Mouse (Mus musculus): ENCODE results near the gene Dlgap1.
A peak's percentile ranks its signal among the peaks of the same experiment; 100 is the strongest.
"Not testable (repeated sequence)": the region's sequence is repeated elsewhere in the genome, so short reads cannot be mapped to it uniquely, and the experiment has no call there.

Dlgap1 gene

GRCm38 (mm10) chr17:70550793-70551192 lies 581.9 kb downstream of the Dlgap1 start:
- no peak for DNase-seq

GRCm38 (mm10) chr17:70561547-70561946 lies 592.7 kb downstream of the Dlgap1 start:
- no peak for DNase-seq

GRCm38 (mm10) chr17:70570848-70571247 lies 602.0 kb downstream of the Dlgap1 start:
- DNase-seq = no peak

- no peak for DNase-seq
These were observed 614.2 kb downstream of the Dlgap1 start for GRCm38 (mm10) chr17:70583042-70583441.

DNA sequence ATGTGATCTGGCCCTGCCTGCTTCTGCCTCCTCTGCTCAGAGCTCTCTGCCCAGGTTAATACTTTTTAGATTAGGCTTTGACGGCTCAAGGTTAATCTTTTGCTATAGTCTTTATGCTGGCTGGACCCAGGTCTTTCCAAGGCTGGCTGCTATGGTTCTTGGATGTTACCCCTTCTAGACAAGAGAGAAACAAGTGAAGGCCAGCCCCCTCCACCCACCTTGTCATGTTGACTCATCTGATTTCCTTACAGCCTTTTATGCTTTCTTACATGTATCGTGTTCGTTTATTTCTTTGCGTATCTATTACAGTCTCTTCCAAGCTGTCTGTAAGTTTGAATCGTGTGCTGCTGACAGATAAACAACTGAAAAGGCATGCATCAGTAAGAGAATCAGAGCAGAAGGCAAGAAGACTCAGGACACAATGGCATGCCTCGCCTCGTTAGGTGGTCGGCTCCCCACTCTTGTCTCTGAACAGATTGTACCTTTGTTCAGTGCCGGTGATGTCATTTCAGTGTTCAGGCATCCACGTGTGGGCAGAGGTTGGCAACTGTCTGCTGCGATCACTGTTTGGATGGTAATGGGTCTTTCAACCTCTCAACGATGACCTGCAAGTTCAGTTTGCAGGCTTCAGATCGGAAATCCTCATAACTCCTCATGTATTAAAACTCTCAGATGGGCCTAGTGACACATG lies 618.0 kb downstream of the Dlgap1 start:
- no peak for DNase-seq

- not testable (repeated sequence) for DNase-seq
These were observed 619.2 kb downstream of the Dlgap1 start for GRCm38 (mm10) chr17:70587975-70588630.

GRCm38 (mm10) chr17:70588691-70589090 lies 619.8 kb downstream of the Dlgap1 start:
- no peak for DNase-seq

DNA sequence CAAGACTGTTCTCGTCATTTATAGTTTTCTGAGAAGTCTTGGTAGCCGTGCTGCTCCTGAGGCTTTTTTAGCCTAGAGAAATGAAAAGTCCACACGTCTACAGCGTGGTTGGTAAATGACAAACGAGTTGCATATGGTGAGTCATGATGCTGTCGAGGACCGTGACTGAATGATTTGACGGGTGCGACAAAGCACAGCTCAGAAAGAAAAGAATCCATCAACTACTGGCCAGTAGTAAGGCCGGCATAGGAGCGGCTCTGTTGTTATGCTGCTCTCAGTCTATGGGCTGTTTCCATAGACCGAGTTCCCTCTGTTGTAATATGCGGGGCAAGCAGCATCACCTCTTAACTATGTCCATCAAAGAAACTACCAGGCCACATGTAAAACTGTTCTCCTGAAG lies 620.3 kb downstream of the Dlgap1 start:
- no peak for DNase-seq

GRCm38 (mm10) chr17:70590506-70590905 lies 621.6 kb downstream of the Dlgap1 start:
- DNase-seq = no peak

DNA sequence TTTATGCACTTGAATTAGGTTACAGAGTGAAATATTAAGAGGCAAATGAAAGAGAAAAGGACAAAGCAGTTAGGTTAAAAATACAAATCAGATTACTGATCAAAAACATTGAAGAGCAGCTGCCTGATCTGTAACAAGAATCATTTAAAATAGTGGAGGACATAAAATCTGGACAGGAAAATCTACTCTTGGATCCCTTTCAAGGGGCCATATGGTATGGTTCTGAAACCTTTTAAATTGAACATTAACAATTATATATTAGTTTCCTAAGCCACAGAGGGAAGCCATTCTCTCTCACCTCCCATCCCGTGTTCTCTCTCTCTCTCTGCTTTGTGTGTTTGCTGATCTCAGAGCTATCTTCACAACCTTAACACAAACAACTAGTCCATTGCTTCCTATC lies 625.4 kb downstream of the Dlgap1 start:
- DNase-seq = no peak

- DNase-seq = no peak
These were observed 627.5 kb downstream of the Dlgap1 start for GRCm38 (mm10) chr17:70596326-70596725.

DNA sequence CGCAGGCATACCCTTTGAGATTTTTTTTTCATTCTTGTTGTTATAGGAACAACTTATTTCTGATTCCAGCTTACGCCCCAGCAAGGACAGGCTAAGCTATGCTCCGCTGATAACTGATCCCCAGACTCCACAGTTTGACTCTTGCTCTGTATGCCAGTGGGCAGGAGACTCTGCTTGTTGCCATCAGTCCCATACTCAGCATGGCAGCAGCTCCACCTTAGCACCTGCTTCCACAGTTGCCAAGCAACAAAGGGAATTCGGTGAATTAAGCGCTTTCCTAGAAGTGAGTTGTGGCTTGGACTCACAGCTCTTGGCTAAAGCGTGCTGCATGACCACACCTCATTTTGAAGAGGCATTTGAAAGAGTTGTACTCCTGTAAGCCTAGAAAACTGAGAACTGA lies 631.6 kb downstream of the Dlgap1 start:
- no peak for DNase-seq

- DNase-seq = no peak
These were observed 633.2 kb downstream of the Dlgap1 start for GRCm38 (mm10) chr17:70602051-70602450.

DNA sequence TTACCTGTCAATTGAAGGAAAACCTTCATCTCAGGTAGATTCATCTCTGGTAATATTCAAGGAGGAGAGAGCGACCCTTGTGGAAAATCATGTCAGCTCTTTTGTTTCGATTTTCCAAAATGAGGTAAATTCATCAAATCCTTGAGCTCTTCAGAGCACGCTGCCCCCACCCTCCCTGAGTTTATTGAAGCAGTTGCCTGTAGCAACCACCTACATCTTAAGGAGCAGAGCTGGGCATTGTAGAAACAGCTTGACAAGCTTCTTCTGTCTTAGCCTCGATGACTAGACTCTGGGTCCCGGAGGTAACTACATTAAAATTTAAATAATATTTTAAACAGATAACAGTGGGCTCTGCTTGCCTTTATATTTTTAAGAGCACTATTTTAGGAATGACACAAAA lies 636.8 kb downstream of the Dlgap1 start:
- DNase-seq = no peak

- no peak for DNase-seq
These were observed 643.3 kb downstream of the Dlgap1 start for GRCm38 (mm10) chr17:70612171-70612570.

GRCm38 (mm10) chr17:70613897-70614296 lies 645.0 kb downstream of the Dlgap1 start:
- no peak for DNase-seq

- no peak for DNase-seq
These were observed 645.7 kb downstream of the Dlgap1 start for GRCm38 (mm10) chr17:70614407-70615060.

DNA sequence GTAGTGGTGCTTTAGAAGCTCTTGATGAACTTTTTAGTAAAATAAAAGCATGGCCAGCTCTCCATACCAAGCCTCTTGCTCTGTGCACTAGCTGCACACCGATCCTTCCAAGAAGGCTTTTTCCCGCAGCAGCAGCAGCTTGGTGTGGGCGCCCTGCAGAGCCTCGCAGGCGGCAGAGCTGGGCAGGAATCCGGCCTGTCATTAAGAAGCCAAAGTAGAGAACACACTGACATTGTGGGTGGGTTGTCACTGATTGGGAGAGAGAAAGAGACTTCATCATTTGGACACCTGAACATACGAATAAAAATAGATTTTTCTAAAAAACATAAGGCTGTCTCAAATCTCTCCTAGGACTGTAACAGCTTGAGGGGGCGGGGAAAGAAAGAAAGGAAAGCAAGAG lies 653.6 kb downstream of the Dlgap1 start:
- DNase-seq = no peak

- no peak for DNase-seq
These were observed 657.5 kb downstream of the Dlgap1 start for GRCm38 (mm10) chr17:70626396-70626795.

- no peak for DNase-seq
These were observed 658.1 kb downstream of the Dlgap1 start for GRCm38 (mm10) chr17:70626925-70627324.

DNA sequence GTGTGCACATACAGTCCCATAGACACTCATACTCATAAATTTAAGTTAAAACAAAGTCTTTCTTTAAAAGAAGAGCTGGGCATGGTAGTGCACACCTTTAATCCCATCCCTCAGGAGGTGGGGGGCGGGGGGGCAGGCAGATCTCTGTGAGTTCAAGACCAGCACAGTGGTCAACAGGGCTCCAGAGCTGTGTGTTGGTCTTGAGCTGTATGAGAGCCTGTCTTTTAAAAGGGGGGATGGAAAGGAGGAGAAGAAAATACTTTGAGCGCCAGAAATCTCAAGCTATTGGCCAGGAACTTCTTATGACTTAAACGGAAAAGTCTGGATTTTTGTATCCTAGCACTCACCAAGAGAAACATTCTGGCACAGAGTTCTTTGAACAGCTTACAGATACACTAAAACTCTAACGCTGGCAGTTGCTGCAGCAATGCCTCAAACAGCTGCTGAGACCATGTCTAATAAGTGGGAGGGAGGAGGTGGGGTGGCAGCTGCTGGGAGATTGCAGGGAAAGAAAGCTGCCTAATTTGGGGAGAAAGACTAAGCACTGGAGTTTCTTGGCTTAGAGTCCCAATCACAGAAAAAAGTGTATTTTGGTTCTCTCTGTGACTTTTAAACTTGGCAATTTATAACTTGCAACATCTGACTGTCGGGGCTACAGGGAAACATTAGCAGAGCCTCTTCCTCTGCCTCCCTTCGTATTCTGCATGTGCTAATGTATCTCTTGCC lies 660.9 kb downstream of the Dlgap1 start:
- DNase-seq = peak; percentile 56

DNA sequence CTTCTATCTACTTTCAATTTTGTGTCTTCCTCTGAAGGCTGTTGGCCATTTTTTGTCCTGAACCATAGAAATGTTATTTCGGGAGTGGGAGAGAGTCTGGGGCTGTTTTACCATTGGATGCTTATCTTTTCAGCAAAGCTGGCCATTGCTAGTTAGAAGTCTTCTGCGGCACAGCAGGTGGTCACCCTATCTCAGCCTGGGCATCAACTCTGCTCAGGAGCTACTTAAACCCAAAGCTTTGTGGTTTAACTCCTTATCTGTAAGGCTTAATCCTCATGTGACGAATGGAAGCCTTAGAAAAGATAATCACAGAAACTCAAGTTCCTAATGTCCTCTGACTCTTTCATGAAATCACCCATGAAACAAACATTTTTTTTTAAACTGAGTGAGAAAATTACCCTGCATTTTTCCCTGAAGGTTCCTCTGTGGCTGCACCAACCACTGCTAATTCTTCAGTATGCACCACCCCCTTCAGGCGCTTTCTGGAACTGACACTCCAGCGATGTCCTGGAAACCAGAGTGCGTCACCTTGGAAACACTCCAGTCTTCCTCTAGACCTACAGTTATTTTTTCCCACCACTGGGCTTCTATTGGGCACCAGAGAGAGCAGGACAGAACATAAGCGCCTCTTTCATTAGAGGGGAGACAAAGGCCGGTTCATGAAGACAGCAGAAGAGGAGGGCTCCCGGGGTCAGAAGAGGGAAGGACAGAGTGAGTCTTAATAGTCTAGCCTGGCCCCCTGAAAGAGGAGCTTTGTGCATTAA lies 664.5 kb downstream of the Dlgap1 start:
- DNase-seq = peak; percentile 82

GRCm38 (mm10) chr17:70643211-70643610 lies 674.3 kb downstream of the Dlgap1 start:
- DNase-seq = no peak
